Mouse (Mus musculus) forebrain, embryonic 13.5 days (tissue): ENCODE data around the gene Pih1d1. TPM values are rescaled to one million over a fixed set of nuclear protein-coding genes. Genes with fewer than 3 reads are reported as not detected.
"Not testable (repeated sequence)": the region's sequence is repeated elsewhere in the genome, so short reads cannot be mapped to it uniquely, and the experiment has no call there.

ENCODE experiments used
- ATAC-seq: fragments of 200-750 bp; cut with Nextera tagmentation; 2 replicates; pipeline ENCODE4 v1.8.0; 2017
- H3K27ac ChIP-seq: fragments of 300-500 bp; sonication (generic); 2 replicates; pipeline ENCODE4 v1.5.1; 2015; ENCODE audit warnings: inconsistent platforms, mild to moderate bottlenecking, moderate library complexity
- H3K27me3 ChIP-seq: fragments of 300-500 bp; sonication (generic); 2 replicates; pipeline ENCODE4 v1.6.1; 2015; ENCODE audit warnings: mild to moderate bottlenecking, inconsistent platforms
- H3K36me3 ChIP-seq: fragments of 300-500 bp; sonication (generic); 2 replicates; pipeline ENCODE4 v1.6.1; 2015; ENCODE audit warnings: mild to moderate bottlenecking, inconsistent platforms; ENCODE audit not compliant: poor library complexity, severe bottlenecking
- H3K4me1 ChIP-seq: fragments of 300-500 bp; sonication (generic); 2 replicates; pipeline ENCODE4 v1.6.1; 2015; ENCODE audit warnings: inconsistent platforms
- H3K4me2 ChIP-seq: fragments of 300-500 bp; sonication (generic); 2 replicates; pipeline ENCODE4 v1.6.1; 2015; ENCODE audit warnings: inconsistent platforms, mild to moderate bottlenecking, moderate library complexity
- H3K4me3 ChIP-seq: fragments of 300-500 bp; sonication (generic); 2 replicates; pipeline ENCODE4 v1.5.1; 2015; ENCODE audit warnings: mild to moderate bottlenecking, inconsistent platforms
- H3K9ac ChIP-seq: fragments of 300-500 bp; sonication (generic); 2 replicates; pipeline ENCODE4 v1.6.1; 2015; ENCODE audit warnings: mild to moderate bottlenecking, inconsistent platforms
- H3K9me3 ChIP-seq: fragments of 300-500 bp; sonication (generic); replicated peaks from 2 replicates; pipeline ENCODE4 v1.6.1; 2016; ENCODE audit warnings: inconsistent platforms
- WGBS: fragments of 180-500 bp; shearing (Covaris S2); methylation state at CpG from one replicate; pipeline ENCODE4 v1.1.7; 2015; 5-methylcytosine and 5-hydroxymethylcytosine counted together
- polyA plus RNA-seq: library from polyadenylated mRNA; unstranded; fragments of >200 nt; fragmentation: Nextera tagmentation; extraction: Ambion mirVana; gene quantifications from 2 replicates; pipeline ENCODE4 v1.2.1, GENCODE M21; 2015

Pih1d1 gene
- polyA plus RNA-seq, 1 experiment from 2014 or later = 97.5 TPM

GRCm38 (mm10) chr7:45163735-45164490 is 9.8 kb downstream of the Pih1d1 start, which contains the start of gene Slc17a7:
Gene Slc17a7 (plus strand): TSS chr7:45163949.
- Histone ChIP-seq H3K9me3 (no peaks in the 10 kb centered on the region), H3K27ac (peak within 1 kb of the TSS; percentile 25; the same call in 1 of the 2 replicates), H3K27me3 (peaks cover 67% of the 10 kb centered on the region), H3K9ac (peak within 1 kb of the TSS; percentile 68), H3K4me3 (peak within 1 kb of the TSS; percentile 50), H3K4me1 (peaks cover 35% of the 10 kb centered on the region), H3K36me3 (peaks cover 13% of the 10 kb centered on the region), H3K4me2 (peak within 1 kb of the TSS; percentile 65)
- ATAC-seq = no peak
- 1% methylated on average over 39 of the region's 41 CpGs for WGBS

GRCm38 (mm10) chr7:45164833-45165232 is 10.7 kb downstream of the Pih1d1 start:
- no peak for ATAC-seq
- Histone ChIP-seq H3K27me3 (peaks cover 76% of the 10 kb centered on the region), H3K9me3 (no peaks in the 10 kb centered on the region; the same call in 1 of the 2 replicates), H3K36me3 (peaks cover 5% of the 10 kb centered on the region; the same call in 1 of the 2 replicates), H3K4me1 (peaks cover 36% of the 10 kb centered on the region), H3K27ac (no peak overlapping the region), H3K9ac (peak overlapping the region; percentile 68; the same call in 1 of the 2 replicates), H3K4me2 (peak overlapping the region; percentile 65), H3K4me3 (peak overlapping the region; percentile 50)
- WGBS = 63% methylated on average over 5 of the region's 5 CpGs

DNA sequence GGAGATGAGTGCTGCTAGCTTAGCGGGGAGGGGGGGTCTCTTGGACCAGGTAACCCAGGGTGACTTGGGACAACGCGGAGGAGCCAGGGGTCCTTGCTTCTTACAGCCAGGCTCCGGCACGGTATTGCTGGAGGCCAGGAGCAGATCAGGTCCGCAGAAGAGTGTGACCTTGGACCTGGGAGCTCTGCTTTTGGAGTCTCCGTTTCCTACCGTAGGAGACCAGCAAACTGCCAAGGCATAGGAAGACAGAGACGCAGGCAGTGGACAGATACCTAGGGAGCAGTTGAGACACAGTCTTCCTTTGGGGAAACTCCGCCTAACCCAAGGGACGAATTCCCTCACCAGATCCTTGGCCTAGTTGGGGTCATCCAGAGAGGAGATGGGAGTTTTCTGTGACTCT is 11.6 kb downstream of the Pih1d1 start:
- peak overlapping the region; percentile 50 for H3K4me3 ChIP-seq
- peaks cover 36% of the 10 kb centered on the region for H3K4me1 ChIP-seq
- H3K9ac ChIP-seq = no peak overlapping the region
- no peak overlapping the region for H3K27ac ChIP-seq
- WGBS = 42% methylated on average over 11 of the region's 11 CpGs
- no peaks in the 10 kb centered on the region; the same call in 1 of the 2 replicates for H3K9me3 ChIP-seq
- peaks cover 84% of the 10 kb centered on the region for H3K27me3 ChIP-seq
- peak overlapping the region; percentile 65 for H3K4me2 ChIP-seq
- ATAC-seq = no peak
- H3K36me3 ChIP-seq = no peaks in the 10 kb centered on the region

DNA sequence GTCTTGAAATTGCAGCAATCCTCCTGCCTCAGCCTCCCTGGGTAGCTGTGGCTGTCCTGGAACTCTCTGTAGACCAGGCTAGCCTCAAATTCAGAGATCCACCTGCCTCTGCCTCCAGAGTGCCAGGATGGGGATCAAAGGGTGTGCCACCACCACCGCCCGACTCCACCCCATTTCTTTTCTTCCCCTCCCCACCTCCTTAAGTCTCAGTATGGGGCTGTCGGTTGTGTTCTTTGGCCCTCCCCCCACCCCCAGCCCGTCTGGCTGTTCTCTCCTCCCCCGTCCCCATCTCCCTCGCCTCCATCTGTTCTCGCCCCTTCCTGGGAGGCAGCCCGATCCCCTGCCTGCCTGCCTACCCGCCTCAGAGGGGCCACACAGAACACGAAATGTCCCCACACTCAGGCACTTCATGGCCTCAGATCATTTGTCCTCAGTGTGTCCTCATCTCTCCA is 12.9 kb downstream of the Pih1d1 start:
- Histone ChIP-seq H3K9me3 (no peaks in the 10 kb centered on the region; the same call in 1 of the 2 replicates), H3K4me1 (peaks cover 36% of the 10 kb centered on the region), H3K36me3 (no peaks in the 10 kb centered on the region), H3K27me3 (peaks cover 94% of the 10 kb centered on the region), H3K9ac (no peak overlapping the region), H3K27ac (peak overlapping the region; percentile 37), H3K4me3 (peak overlapping the region; percentile 16), H3K4me2 (peak overlapping the region; percentile 38)
- WGBS = 15% methylated on average over 10 of the region's 10 CpGs
- ATAC-seq = no peak

- H3K4me2 ChIP-seq = peak overlapping the region; percentile 38
- no peaks in the 10 kb centered on the region; the same call in 1 of the 2 replicates for H3K9me3 ChIP-seq
- H3K4me3 ChIP-seq = peak overlapping the region; percentile 16
- peak overlapping the region; percentile 51 for H3K9ac ChIP-seq
- no peak for ATAC-seq
- H3K27ac ChIP-seq = peak overlapping the region; percentile 37
- H3K36me3 ChIP-seq = no peaks in the 10 kb centered on the region
- peaks cover 29% of the 10 kb centered on the region for H3K4me1 ChIP-seq
- peaks cover 96% of the 10 kb centered on the region for H3K27me3 ChIP-seq
- WGBS = 2% methylated on average over 19 of the region's 19 CpGs
Measured at GRCm38 (mm10) chr7:45167761-45168445, 13.8 kb downstream of the Pih1d1 start.

- WGBS = 3% methylated on average over 23 of the region's 24 CpGs
- Histone ChIP-seq H3K9me3 (no peaks in the 10 kb centered on the region; the same call in 1 of the 2 replicates), H3K27me3 (peaks cover 93% of the 10 kb centered on the region), H3K36me3 (no peaks in the 10 kb centered on the region), H3K4me2 (peak overlapping the region; percentile 38), H3K27ac (no peak overlapping the region), H3K4me1 (peaks cover 26% of the 10 kb centered on the region), H3K4me3 (peak overlapping the region; percentile 16; the same call in 1 of the 2 replicates), H3K9ac (peak overlapping the region; percentile 26; the same call in 1 of the 2 replicates)
- no peak for ATAC-seq
Measured at GRCm38 (mm10) chr7:45168656-45169055, 14.6 kb downstream of the Pih1d1 start.

GRCm38 (mm10) chr7:45169495-45169894 is 15.4 kb downstream of the Pih1d1 start:
- Histone ChIP-seq H3K9ac (no peak overlapping the region), H3K27me3 (peaks cover 92% of the 10 kb centered on the region), H3K36me3 (no peaks in the 10 kb centered on the region), H3K9me3 (no peaks in the 10 kb centered on the region; the same call in 1 of the 2 replicates), H3K27ac (no peak overlapping the region), H3K4me3 (no peak overlapping the region), H3K4me2 (no peak overlapping the region), H3K4me1 (peaks cover 22% of the 10 kb centered on the region)
- 95% methylated on average over 3 of the region's 3 CpGs for WGBS
- no peak for ATAC-seq

- ATAC-seq = no peak
- H3K9ac ChIP-seq = no peak overlapping the region
- no peaks in the 10 kb centered on the region for H3K36me3 ChIP-seq
- peaks cover 23% of the 10 kb centered on the region for H3K4me1 ChIP-seq
- H3K27me3 ChIP-seq = peaks cover 92% of the 10 kb centered on the region
- no peak overlapping the region for H3K4me2 ChIP-seq
- no peak overlapping the region for H3K27ac ChIP-seq
- no peaks in the 10 kb centered on the region; the same call in 1 of the 2 replicates for H3K9me3 ChIP-seq
- WGBS = 55% methylated on average over 7 of the region's 7 CpGs
- no peak overlapping the region for H3K4me3 ChIP-seq
Measured at GRCm38 (mm10) chr7:45172974-45173373, 18.9 kb downstream of the Pih1d1 start.

DNA sequence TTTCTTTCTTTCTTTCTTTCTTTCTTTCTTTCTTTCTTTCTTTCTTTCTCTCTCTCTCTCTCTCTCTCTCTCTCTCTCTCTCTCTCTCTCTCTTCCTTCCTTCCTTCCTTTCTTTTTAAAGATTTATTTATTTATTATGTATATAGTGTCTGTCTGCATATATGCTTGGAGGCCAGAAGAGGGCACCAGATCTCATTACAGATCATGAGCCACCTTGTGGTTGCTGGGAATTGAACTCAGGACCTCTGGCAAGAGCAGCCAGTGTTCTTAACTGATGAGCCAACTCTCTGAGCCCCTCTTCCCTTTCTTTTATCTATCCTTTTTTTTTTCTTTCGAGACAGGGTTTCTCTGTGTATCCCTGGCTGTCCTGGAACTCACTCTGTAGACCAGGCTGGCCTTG is 19.7 kb downstream of the Pih1d1 start:
- peaks cover 15% of the 10 kb centered on the region for H3K4me1 ChIP-seq
- 69% methylated on average over 1 of the region's 1 CpGs for WGBS
- H3K36me3 ChIP-seq, H3K4me3 ChIP-seq, H3K4me2 ChIP-seq, H3K9me3 ChIP-seq, ATAC-seq, H3K27ac ChIP-seq, H3K9ac ChIP-seq: not testable (repeated sequence)
- H3K27me3 ChIP-seq = peaks cover 92% of the 10 kb centered on the region

DNA sequence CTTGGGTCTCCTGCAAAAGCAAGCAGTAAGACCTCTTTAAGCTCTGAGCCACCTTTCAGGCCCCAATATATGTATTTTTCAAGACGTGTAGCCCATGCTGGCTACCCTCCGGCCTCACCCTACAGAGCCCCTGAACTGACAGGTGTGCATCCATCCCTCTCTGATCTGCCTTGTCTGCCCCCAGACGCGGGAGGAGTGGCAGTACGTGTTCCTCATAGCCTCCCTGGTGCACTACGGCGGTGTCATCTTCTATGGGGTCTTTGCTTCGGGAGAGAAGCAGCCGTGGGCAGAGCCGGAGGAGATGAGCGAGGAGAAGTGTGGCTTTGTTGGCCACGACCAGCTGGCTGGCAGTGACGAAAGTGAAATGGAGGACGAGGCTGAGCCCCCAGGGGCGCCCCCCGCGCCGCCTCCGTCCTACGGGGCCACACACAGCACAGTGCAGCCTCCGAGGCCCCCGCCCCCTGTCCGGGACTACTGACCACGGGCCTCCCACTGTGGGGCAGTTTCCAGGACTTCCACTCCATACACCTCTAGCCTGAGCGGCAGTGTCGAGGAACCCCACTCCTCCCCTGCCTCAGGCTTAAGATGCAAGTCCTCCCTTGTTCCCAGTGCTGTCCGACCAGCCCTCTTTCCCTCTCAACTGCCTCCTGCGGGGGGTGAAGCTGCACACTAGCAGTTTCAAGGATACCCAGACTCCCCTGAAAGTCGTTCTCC is 20.6 kb downstream of the Pih1d1 start:
- H3K27ac ChIP-seq = no peak overlapping the region
- H3K27me3 ChIP-seq = peaks cover 92% of the 10 kb centered on the region
- 2% methylated on average over 29 of the region's 29 CpGs for WGBS
- peak overlapping the region; percentile 34 for H3K4me2 ChIP-seq
- H3K4me1 ChIP-seq = peaks cover 13% of the 10 kb centered on the region
- H3K9me3 ChIP-seq = no peaks in the 10 kb centered on the region
- H3K36me3 ChIP-seq = no peaks in the 10 kb centered on the region
- H3K9ac ChIP-seq = 0 out of 2 replicates have a peak overlapping the region, but pooled peaks have one; percentile 23
- no peak for ATAC-seq
- peak overlapping the region; percentile 6; the same call in 1 of the 2 replicates for H3K4me3 ChIP-seq

DNA sequence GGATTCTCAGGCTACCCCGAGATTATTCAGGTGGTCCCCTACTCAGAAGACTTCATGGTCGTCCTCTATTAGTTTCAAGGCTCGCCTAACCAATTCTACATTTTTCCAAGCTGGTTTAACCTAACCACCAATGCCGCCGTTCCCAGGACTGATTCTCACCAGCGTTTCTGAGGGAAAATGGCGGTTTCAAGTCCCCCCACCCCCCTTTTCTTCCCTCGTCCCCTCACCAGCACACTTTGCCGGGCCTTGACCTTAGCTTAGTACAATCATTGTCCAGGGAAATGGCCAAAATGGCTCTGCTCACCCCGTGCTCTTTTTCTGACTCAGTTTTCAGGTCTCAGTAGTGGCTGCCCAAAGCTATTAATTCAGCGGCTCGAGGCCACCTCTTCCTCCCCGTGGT is 21.3 kb downstream of the Pih1d1 start:
- under 1% methylated on average over 13 of the region's 13 CpGs for WGBS
- H3K27me3 ChIP-seq = peaks cover 92% of the 10 kb centered on the region
- H3K9ac ChIP-seq = no peak overlapping the region
- ATAC-seq = no peak
- no peak overlapping the region for H3K4me2 ChIP-seq
- no peak overlapping the region for H3K4me3 ChIP-seq
- no peaks in the 10 kb centered on the region for H3K9me3 ChIP-seq
- H3K4me1 ChIP-seq = peaks cover 13% of the 10 kb centered on the region
- H3K36me3 ChIP-seq = no peaks in the 10 kb centered on the region
- no peak overlapping the region for H3K27ac ChIP-seq
